In genomic region chr19:11819800-11820199, GRCm38 (mm10) we compare ENCODE assay signal across 8 mouse cellular contexts. TPM values are rescaled to one million over a fixed set of nuclear protein-coding genes. Genes with fewer than 3 reads are reported as not detected.
DNase-seq lines count a peak whose midpoint lies in the region; ATAC-seq and TF ChIP-seq lines count a peak whose summit lies in the region.

No protein-coding gene starts in this region.

- WGBS in hindbrain, postnatal 0 days = 1% methylated on average over 15 of the region's 15 CpGs

- H3K4me3 ChIP-seq in hindbrain, postnatal 0 days (ENCODE audit: low read length) = peak overlapping the region; percentile 61

- H3K27ac ChIP-seq in hindbrain, postnatal 0 days = no peak overlapping the region

- H3K27me3 ChIP-seq in hindbrain, postnatal 0 days (ENCODE audit: insufficient read depth, low read length) = no peaks in the 10 kb centered on the region

- peak; percentile 72 for ATAC-seq in hindbrain, postnatal 0 days
- ATAC-seq in megakaryocyte-erythroid progenitor cell, adult 5-6 weeks (replicated peaks; ENCODE audit: low FRiP score, low TSS enrichment, poor library complexity, severe bottlenecking) = peak; percentile 74

- peak overlapping the region; percentile 92 for H3K4me2 ChIP-seq in hindbrain, postnatal 0 days (ENCODE audit: low read depth, low read length)

- peak; percentile 76 for TF ChIP-seq CTCF in hindbrain, postnatal 0 days (IDR thresholded peaks at IDR 0.05; ENCODE audit: low read depth)

- H3K9me3 ChIP-seq in hindbrain, postnatal 0 days (ENCODE audit: low read length) = no peaks in the 10 kb centered on the region

- no peak overlapping the region for H3K9ac ChIP-seq in hindbrain, postnatal 0 days (replicated peaks; ENCODE audit: low read length)

- peak; percentile 94 for DNase-seq in NIH3T3 (ENCODE audit: low read depth)
- DNase-seq in cerebellum, adult 9-11 months = peak; percentile 70
- peak; percentile 38 to 47 for DNase-seq in gastrocnemius, adult 8-10 months (ENCODE audit: low spot score in 2 of 2)
- peak; percentile 89 for DNase-seq in hindbrain, postnatal 0 days (ENCODE audit: low spot score)
- DNase-seq in left cerebral cortex, postnatal 25 days (ENCODE audit: low spot score in 2 of 2) = peak; percentile 39 to 40
- peak; percentile 60 to 74 for DNase-seq in right cerebral cortex, postnatal 10 days (ENCODE audit: low spot score in 2 of 2)
- peak; percentile 72 for DNase-seq in urinary bladder, postnatal 25 days (ENCODE audit: low spot score)

- no peaks in the 10 kb centered on the region; the same call in 1 of the 2 replicates for H3K4me1 ChIP-seq in hindbrain, postnatal 0 days (ENCODE audit: insufficient read depth, low read length)

- H3K36me3 ChIP-seq in hindbrain, postnatal 0 days (ENCODE audit: insufficient read depth, low read length) = no peaks in the 10 kb centered on the region

- intact Hi-C loops in left cerebral cortex, postnatal 25 days (cut with DNase I) = loop anchor here (2.0 kb wide), 2 partner anchors 43 to 93 kb away; partner anchors contain the start of gene Patl1

RNA-seq across cellular contexts. Expression of gene Stx3, which starts 0.6 kb away (rescaled TPM):
- total RNA-seq in gastrocnemius, adult 8-10 months (2022) = 1 to 10 TPM in 3 of 4 experiments, under 1 TPM in 1; 0.97 to 1.8 (median 1.2) TPM
- 9.2 and 16.0 TPM in 2 replicates for total RNA-seq in hindbrain, postnatal 0 days (2014; rRNA removed)
- 24.3 and 25.5 TPM in 2 replicates for polyA plus RNA-seq in hindbrain, postnatal 0 days (2015; fragmentation: Nextera tagmentation; extraction: Ambion mirVana)
- total RNA-seq in left cerebral cortex, postnatal 25 days (2021) = 10 to 100 TPM; 20.9 to 21.6 TPM
- total RNA-seq in megakaryocyte-erythroid progenitor cell, adult 5-6 weeks (2014; fragmentation: Nextera tagmentation) = 5.6 and 8.0 TPM in 2 replicates
- total RNA-seq in megakaryocyte-erythroid progenitor cell, adult 5-6 weeks (2017) = 6.2 and 16.5 TPM in 2 replicates

RNA-seq across cellular contexts. Expression of gene Olfr1417, which starts 19.2 kb away (rescaled TPM):
- total RNA-seq in gastrocnemius, adult 8-10 months (2022) = not detected
- not detected in 2 replicates for total RNA-seq in hindbrain, postnatal 0 days (2014; rRNA removed)
- 0.19 and 0.20 TPM in 2 replicates for polyA plus RNA-seq in hindbrain, postnatal 0 days (2015; fragmentation: Nextera tagmentation; extraction: Ambion mirVana)
- total RNA-seq in left cerebral cortex, postnatal 25 days (2021) = not detected
- not detected in 2 replicates for total RNA-seq in megakaryocyte-erythroid progenitor cell, adult 5-6 weeks (2014; fragmentation: Nextera tagmentation)
- 0.28 TPM in 1 of 2 replicates, not detected in the other for total RNA-seq in megakaryocyte-erythroid progenitor cell, adult 5-6 weeks (2017)

RNA-seq across cellular contexts. Expression of gene Olfr1418, which starts 41.1 kb away (rescaled TPM):
- not detected for total RNA-seq in gastrocnemius, adult 8-10 months (2022)
- not detected in 2 replicates for total RNA-seq in hindbrain, postnatal 0 days (2014; rRNA removed)
- not detected in 2 replicates for polyA plus RNA-seq in hindbrain, postnatal 0 days (2015; fragmentation: Nextera tagmentation; extraction: Ambion mirVana)
- total RNA-seq in left cerebral cortex, postnatal 25 days (2021) = not detected
- not detected in 2 replicates for total RNA-seq in megakaryocyte-erythroid progenitor cell, adult 5-6 weeks (2014; fragmentation: Nextera tagmentation)
- not detected in 2 replicates for total RNA-seq in megakaryocyte-erythroid progenitor cell, adult 5-6 weeks (2017)

RNA-seq across cellular contexts. Expression of gene Mrpl16, which starts 49.6 kb away (rescaled TPM):
- total RNA-seq in gastrocnemius, adult 8-10 months (2022) = 10 to 100 TPM; 57.8 to 69.5 (median 61.5) TPM
- 8.8 and 14.4 TPM in 2 replicates for total RNA-seq in hindbrain, postnatal 0 days (2014; rRNA removed)
- polyA plus RNA-seq in hindbrain, postnatal 0 days (2015; fragmentation: Nextera tagmentation; extraction: Ambion mirVana) = 54.2 and 59.1 TPM in 2 replicates
- total RNA-seq in left cerebral cortex, postnatal 25 days (2021) = 10 to 100 TPM; 38.4 to 39.8 TPM
- 73.6 and 85.5 TPM in 2 replicates for total RNA-seq in megakaryocyte-erythroid progenitor cell, adult 5-6 weeks (2014; fragmentation: Nextera tagmentation)
- 112 and 131 TPM in 2 replicates for total RNA-seq in megakaryocyte-erythroid progenitor cell, adult 5-6 weeks (2017)

RNA-seq across cellular contexts. Expression of gene Olfr1419, which starts 55.1 kb away (rescaled TPM):
- not detected for total RNA-seq in gastrocnemius, adult 8-10 months (2022)
- not detected in 2 replicates for total RNA-seq in hindbrain, postnatal 0 days (2014; rRNA removed)
- polyA plus RNA-seq in hindbrain, postnatal 0 days (2015; fragmentation: Nextera tagmentation; extraction: Ambion mirVana) = not detected in 2 replicates
- not detected for total RNA-seq in left cerebral cortex, postnatal 25 days (2021)
- total RNA-seq in megakaryocyte-erythroid progenitor cell, adult 5-6 weeks (2014; fragmentation: Nextera tagmentation) = not detected in 2 replicates
- total RNA-seq in megakaryocyte-erythroid progenitor cell, adult 5-6 weeks (2017) = not detected in 2 replicates

Comparison
In these comparisons a context has a peak if more than half of its experiments do, and no peak if none do; other contexts are left out.
1. DNase-seq: peak in every context shown above with its lines; median percentile 94 in NIH3T3; 89 in hindbrain, postnatal 0 days; 72 in urinary bladder, postnatal 25 days; 70 in cerebellum, adult 9-11 months; 67 in right cerebral cortex, postnatal 10 days; 42 in gastrocnemius, adult 8-10 months; 40 in left cerebral cortex, postnatal 25 days.